Mouse (Mus musculus): ENCODE measurements around the gene A830005F24Rik. TPM values are rescaled to one million over a fixed set of nuclear protein-coding genes. Genes with fewer than 3 reads are reported as not detected.

A830005F24Rik gene
- 0.24 and 0.27 TPM in 2 replicates for polyA plus RNA-seq (2012; rRNA removed)

DNA sequence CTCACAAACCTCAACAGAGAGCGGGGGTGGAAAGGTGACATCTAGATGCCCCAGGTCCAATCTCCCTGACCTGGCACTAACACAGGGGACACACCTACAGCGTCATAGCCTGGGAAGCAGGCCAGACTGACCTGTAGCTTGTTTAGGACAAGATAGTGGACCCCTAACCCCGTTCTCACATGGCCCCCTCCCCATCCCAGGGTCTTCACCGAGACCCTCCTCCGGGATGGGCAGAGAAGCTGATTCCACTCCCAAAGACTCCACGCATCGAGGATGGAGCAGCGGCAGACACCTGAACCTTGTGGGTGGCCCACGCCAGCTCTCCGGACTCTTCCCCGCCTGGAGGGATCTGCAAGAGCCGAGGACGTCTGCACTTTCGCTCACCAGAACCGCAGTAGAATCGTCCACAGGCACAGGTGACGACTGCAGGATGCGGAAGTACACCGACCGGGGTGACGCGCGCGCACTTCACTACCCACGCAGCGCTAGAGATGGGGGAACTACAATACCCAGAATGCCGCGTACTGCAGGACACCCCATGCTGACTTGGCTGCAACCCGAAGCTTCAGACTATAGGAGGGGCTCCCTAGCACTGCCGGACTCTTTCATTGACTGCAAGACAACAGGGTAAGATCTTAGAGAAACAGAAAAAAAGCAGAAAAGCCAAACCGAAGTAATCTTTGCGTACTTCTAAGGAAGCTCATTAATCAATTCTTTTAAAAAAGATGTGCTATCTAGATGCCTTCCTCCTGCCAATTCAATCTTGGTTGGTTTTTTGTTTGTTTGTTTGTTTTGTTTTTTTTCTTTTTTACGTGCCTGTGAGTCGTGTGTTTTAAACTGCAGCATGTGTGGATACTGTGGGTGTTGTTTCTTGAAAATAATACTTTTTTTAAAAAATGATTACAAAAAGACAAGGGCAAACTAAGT, at the start of gene A830005F24Rik, which contains the start of gene Zfp169:
TSS of gene A830005F24Rik (plus strand) at position 568 of the 927 bp plus-strand sequence.
TSS of gene Zfp169 (minus strand) at position 449 of the 927 bp plus-strand sequence.

Other genes starting within 250 kb of the A830005F24Rik start
- gene Zfp169, start 119 bp upstream of the A830005F24Rik start, polyA plus RNA-seq (2012; rRNA removed) = 1.8 and 2.0 TPM in 2 replicates
- gene Ptpdc1, start 112.1 kb downstream of the A830005F24Rik start, polyA plus RNA-seq (2012; rRNA removed) = 0.26 and 0.30 TPM in 2 replicates
- gene Barx1, start 149.4 kb downstream of the A830005F24Rik start, polyA plus RNA-seq (2012; rRNA removed) = 0.49 and 0.67 TPM in 2 replicates

All from liver, embryonic 14 days (tissue).